8 mouse cellular contexts compared by ENCODE assay signal in genomic region chr6:127252000-127252721, GRCm38 (mm10).
DNase-seq lines count a peak whose midpoint lies in the region; ATAC-seq and TF ChIP-seq lines count a peak whose summit lies in the region.

No protein-coding gene starts in this region.

- H3K4me3 ChIP-seq in lung, embryonic 15.5 days, result no peak overlapping the region
- no peak overlapping the region for H3K4me3 ChIP-seq in lung, adult 2 months (replicated peaks; ENCODE audit: extremely low read depth, low read depth, low read length)
- H3K4me3 ChIP-seq in intestine, embryonic 15.5 days (replicated peaks), result no peak overlapping the region
- H3K4me3 ChIP-seq in stomach, embryonic 15.5 days (replicated peaks), result no peak overlapping the region

- TF ChIP-seq CTCF in lung, adult 2 months (IDR thresholded peaks at IDR 0.05; ENCODE audit: insufficient read depth, low read length), result no peak

- no peaks in the 10 kb centered on the region for H3K36me3 ChIP-seq in lung, embryonic 15.5 days
- no peaks in the 10 kb centered on the region for H3K36me3 ChIP-seq in intestine, embryonic 15.5 days
- H3K36me3 ChIP-seq in stomach, embryonic 15.5 days, result no peaks in the 10 kb centered on the region

- peak; percentile 33; the same call in 1 of the 2 replicates for ATAC-seq in lung, embryonic 15.5 days (ENCODE audit: borderline replicate concordance, extremely low read depth, low FRiP score, low TSS enrichment)
- ATAC-seq in intestine, embryonic 15.5 days, result peak; percentile 41
- ATAC-seq in stomach, embryonic 15.5 days (ENCODE audit: insufficient read depth, low FRiP score, low read depth), result peak; percentile 20; the same call in 1 of the 2 replicates
- no peak for ATAC-seq in monocyte, adult 5-6 weeks (replicated peaks; ENCODE audit: insufficient number of reproducible peaks, low FRiP score, low TSS enrichment, poor library complexity, severe bottlenecking)

- no peak overlapping the region for H3K9ac ChIP-seq in lung, embryonic 15.5 days
- no peak overlapping the region for H3K9ac ChIP-seq in intestine, embryonic 15.5 days
- H3K9ac ChIP-seq in stomach, embryonic 15.5 days, result no peak overlapping the region

- no peaks in the 10 kb centered on the region for H3K27me3 ChIP-seq in lung, embryonic 15.5 days
- no peaks in the 10 kb centered on the region for H3K27me3 ChIP-seq in intestine, embryonic 15.5 days (replicated peaks)
- H3K27me3 ChIP-seq in stomach, embryonic 15.5 days (replicated peaks), result no peaks in the 10 kb centered on the region

- no peak for DNase-seq in lung, adult 2 months
- peak; percentile 85 for DNase-seq in embryo, embryonic 11 days
- DNase-seq in frontal cortex, postnatal 14 days (ENCODE audit: low spot score in 2 of 2), result no peak
- DNase-seq in testis, postnatal 14 days (ENCODE audit: low spot score), result no peak

- 0 out of 2 replicates have a peak overlapping the region, but pooled peaks have one; percentile 6 for H3K27ac ChIP-seq in lung, embryonic 15.5 days
- peak overlapping the region; percentile 73 for H3K27ac ChIP-seq in intestine, embryonic 15.5 days
- H3K27ac ChIP-seq in stomach, embryonic 15.5 days, result peak overlapping the region; percentile 76; the same call in 1 of the 2 replicates

- TF ChIP-seq POLR2A in lung, adult 2 months (IDR thresholded peaks at IDR 0.05; ENCODE audit: borderline replicate concordance, extremely low read depth, low read depth, low read length), result no peak

- no peaks in the 10 kb centered on the region for H3K9me3 ChIP-seq in lung, embryonic 15.5 days
- H3K9me3 ChIP-seq in intestine, embryonic 15.5 days, result no peaks in the 10 kb centered on the region
- H3K9me3 ChIP-seq in stomach, embryonic 15.5 days, result no peaks in the 10 kb centered on the region

- H3K4me2 ChIP-seq in lung, embryonic 15.5 days, result peak overlapping the region; percentile 26; the same call in 1 of the 2 replicates
- peak overlapping the region; percentile 39 for H3K4me2 ChIP-seq in intestine, embryonic 15.5 days (replicated peaks)
- peak overlapping the region; percentile 22 for H3K4me2 ChIP-seq in stomach, embryonic 15.5 days

- H3K4me1 ChIP-seq in lung, embryonic 15.5 days, result peaks cover 20% of the 10 kb centered on the region
- H3K4me1 ChIP-seq in lung, adult 2 months (ENCODE audit: control insufficient read depth, insufficient read depth, low read length), result no peaks in the 10 kb centered on the region
- H3K4me1 ChIP-seq in intestine, embryonic 15.5 days (replicated peaks), result peaks cover 17% of the 10 kb centered on the region
- H3K4me1 ChIP-seq in stomach, embryonic 15.5 days, result peaks cover 21% of the 10 kb centered on the region; the same call in 1 of the 2 replicates

- WGBS in lung, embryonic 15.5 days, result 9% methylated on average over 3 of the region's 3 CpGs
- 37% methylated on average over 3 of the region's 3 CpGs for WGBS in lung, adult 2 months
- WGBS in intestine, embryonic 15.5 days, result 17% methylated on average over 3 of the region's 3 CpGs
- WGBS in stomach, embryonic 15.5 days, result 8% methylated on average over 3 of the region's 3 CpGs

Comparison
In these comparisons a context has a peak if more than half of its experiments do, and no peak if none do; other contexts are left out.
1. H3K27ac ChIP-seq: peak in every context shown above with its lines; median percentile 76 in stomach, embryonic 15.5 days; 73 in intestine, embryonic 15.5 days; 6 in lung, embryonic 15.5 days.